Mouse (Mus musculus): ENCODE data around the gene Itgb8. TPM values are rescaled to one million over a fixed set of nuclear protein-coding genes. Genes with fewer than 3 reads are reported as not detected.

Itgb8 gene
- polyA plus RNA-seq (2014; fragmentation: Nextera tagmentation; extraction: Ambion mirVana), result 7.8 and 8.4 TPM in 2 replicates

DNA sequence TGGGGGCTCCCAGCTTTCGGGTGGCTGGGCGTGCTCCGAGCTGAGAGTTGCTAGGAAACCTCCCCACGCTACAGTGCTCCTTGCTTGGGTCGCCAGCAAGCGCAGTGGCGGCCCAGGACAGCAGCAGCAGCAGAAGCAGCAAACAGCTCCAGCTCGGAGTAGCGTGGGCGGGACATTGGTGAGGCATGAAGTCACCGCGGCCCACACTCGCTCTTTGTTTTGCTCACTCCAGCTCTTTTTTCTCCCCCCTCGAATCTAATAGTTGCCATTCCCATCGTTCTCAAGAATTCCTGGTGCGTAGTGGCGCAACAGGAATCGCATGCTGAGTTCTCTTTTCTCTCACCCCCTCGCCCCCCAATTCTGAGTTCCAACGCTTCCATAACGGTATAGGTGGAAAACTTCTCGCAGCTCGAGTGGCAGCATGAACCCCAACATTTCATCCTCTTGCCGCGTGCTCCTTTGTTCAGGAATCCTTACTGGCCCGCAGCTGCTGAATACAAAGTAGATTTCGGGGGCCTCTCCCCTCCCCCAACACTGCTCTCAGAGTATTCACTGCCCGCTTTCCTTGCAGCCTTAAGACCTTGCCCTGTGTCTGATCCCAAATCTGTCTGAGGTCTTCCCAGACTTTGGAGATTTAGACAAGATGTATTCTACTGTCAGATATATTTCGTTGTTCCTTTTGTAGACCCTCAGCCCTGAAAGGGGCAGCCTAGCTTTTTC, at the start of gene Itgb8:
Gene Itgb8 (minus strand): TSS at position 107 of the 720 bp plus-strand sequence.
- no peaks in the 10 kb centered on the region for H3K27me3 ChIP-seq (ENCODE audit: control insufficient read depth, insufficient read depth, low read length)
- under 1% methylated on average over 29 of the region's 29 CpGs for WGBS
- H3K27ac ChIP-seq (replicated peaks; ENCODE audit: low read depth, low read length), result peak within 1 kb of the TSS; percentile 95
- H3K36me3 ChIP-seq (replicated peaks; ENCODE audit: control insufficient read depth, insufficient read depth, low read depth, low read length), result no peaks in the 10 kb centered on the region
- no peaks in the 10 kb centered on the region for H3K4me1 ChIP-seq (ENCODE audit: control insufficient read depth, insufficient read depth, low read length)
- peak within 1 kb of the TSS; percentile 90 for H3K4me2 ChIP-seq (ENCODE audit: low read depth, low read length)
- peak within 1 kb of the TSS; percentile 84 for H3K9ac ChIP-seq (replicated peaks; ENCODE audit: low read length)
- no peaks in the 10 kb centered on the region for H3K9me3 ChIP-seq (replicated peaks; ENCODE audit: control insufficient read depth, low read length)
- ATAC-seq (replicated peaks; ENCODE audit: insufficient number of reproducible peaks, low FRiP score, low TSS enrichment, low read depth) (peak; percentile 93), DNase-seq (ENCODE audit: low spot score) (peak; percentile 88)
- peak within 1 kb of the TSS; percentile 50 for H3K4me3 ChIP-seq (ENCODE audit: low read depth, low read length)

DNA sequence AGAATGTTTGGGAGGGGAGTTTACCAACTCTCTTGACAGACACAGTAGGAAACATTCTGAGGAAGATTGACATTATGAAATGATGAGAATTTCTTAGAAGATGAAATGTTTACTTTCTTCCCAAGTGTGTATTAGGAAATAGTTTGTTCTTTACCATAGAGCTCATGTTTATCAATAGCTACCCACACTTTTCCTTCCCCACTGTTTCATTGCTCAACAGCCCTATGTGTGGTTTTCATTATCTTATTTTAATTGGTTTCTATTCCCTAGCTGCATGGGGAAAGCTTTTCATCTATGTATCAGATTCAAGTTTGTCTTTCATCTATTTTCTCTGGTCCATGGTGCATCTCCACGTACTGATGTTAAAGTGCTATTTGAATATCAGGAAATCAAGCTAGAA, 37.7 kb upstream of the Itgb8 start:
- Histone ChIP-seq H3K4me1 (ENCODE audit: control insufficient read depth, insufficient read depth, low read length) (no peaks in the 10 kb centered on the region; the same call in 1 of the 2 replicates), H3K4me2 (ENCODE audit: low read depth, low read length) (no peak overlapping the region), H3K27ac (replicated peaks; ENCODE audit: low read depth, low read length) (no peak overlapping the region), H3K36me3 (replicated peaks; ENCODE audit: control insufficient read depth, insufficient read depth, low read depth, low read length) (no peaks in the 10 kb centered on the region), H3K4me3 (ENCODE audit: low read depth, low read length) (no peak overlapping the region), H3K9me3 (replicated peaks; ENCODE audit: control insufficient read depth, low read length) (no peaks in the 10 kb centered on the region), H3K9ac (replicated peaks; ENCODE audit: low read length) (no peak overlapping the region), H3K27me3 (ENCODE audit: control insufficient read depth, insufficient read depth, low read length) (no peaks in the 10 kb centered on the region)
- ATAC-seq (replicated peaks; ENCODE audit: insufficient number of reproducible peaks, low FRiP score, low TSS enrichment, low read depth) (no peak), DNase-seq (ENCODE audit: low spot score) (no peak)
- 73% methylated on average over 1 of the region's 1 CpGs for WGBS

DNA sequence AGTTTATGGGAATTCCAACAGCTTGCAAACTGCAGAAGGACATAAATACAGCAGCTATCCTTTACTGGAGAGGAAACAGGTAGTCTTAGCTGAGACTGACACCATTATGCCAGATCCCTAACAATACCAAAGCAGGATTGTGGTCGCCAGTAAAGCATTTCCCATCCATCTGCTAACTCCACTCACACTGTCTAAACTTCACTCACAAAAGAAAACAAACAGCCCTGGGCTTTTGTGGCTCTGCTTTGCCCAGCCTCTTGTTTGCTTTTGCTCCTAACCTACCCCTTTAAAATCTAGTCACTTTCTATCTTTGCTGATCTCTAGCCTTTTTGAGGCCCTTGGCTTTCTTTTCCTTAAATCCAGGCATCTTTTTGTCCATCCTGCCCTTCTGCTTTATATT, 35.0 kb upstream of the Itgb8 start:
- WGBS, result 28% methylated on average over 1 of the region's 1 CpGs
- Histone ChIP-seq H3K4me1 (ENCODE audit: control insufficient read depth, insufficient read depth, low read length) (no peaks in the 10 kb centered on the region; the same call in 1 of the 2 replicates), H3K36me3 (replicated peaks; ENCODE audit: control insufficient read depth, insufficient read depth, low read depth, low read length) (no peaks in the 10 kb centered on the region), H3K4me2 (ENCODE audit: low read depth, low read length) (no peak overlapping the region), H3K4me3 (ENCODE audit: low read depth, low read length) (no peak overlapping the region), H3K27me3 (ENCODE audit: control insufficient read depth, insufficient read depth, low read length) (no peaks in the 10 kb centered on the region), H3K9ac (replicated peaks; ENCODE audit: low read length) (no peak overlapping the region), H3K27ac (replicated peaks; ENCODE audit: low read depth, low read length) (no peak overlapping the region), H3K9me3 (replicated peaks; ENCODE audit: control insufficient read depth, low read length) (no peaks in the 10 kb centered on the region)
- DNase-seq (ENCODE audit: low spot score), result peak; percentile 3
- ATAC-seq (replicated peaks; ENCODE audit: insufficient number of reproducible peaks, low FRiP score, low TSS enrichment, low read depth), result no peak

- WGBS, result 74% methylated on average over 1 of the region's 1 CpGs
- H3K27me3 ChIP-seq (ENCODE audit: control insufficient read depth, insufficient read depth, low read length), result no peaks in the 10 kb centered on the region
- no peaks in the 10 kb centered on the region for H3K36me3 ChIP-seq (replicated peaks; ENCODE audit: control insufficient read depth, insufficient read depth, low read depth, low read length)
- no peak overlapping the region for H3K9ac ChIP-seq (replicated peaks; ENCODE audit: low read length)
- H3K27ac ChIP-seq (replicated peaks; ENCODE audit: low read depth, low read length), result no peak overlapping the region
- H3K4me3 ChIP-seq (ENCODE audit: low read depth, low read length), result no peak overlapping the region
- H3K9me3 ChIP-seq (replicated peaks; ENCODE audit: control insufficient read depth, low read length), result no peaks in the 10 kb centered on the region
- ATAC-seq (replicated peaks; ENCODE audit: insufficient number of reproducible peaks, low FRiP score, low TSS enrichment, low read depth), result no peak
- no peak for DNase-seq (ENCODE audit: low spot score)
- no peak overlapping the region for H3K4me2 ChIP-seq (ENCODE audit: low read depth, low read length)
- H3K4me1 ChIP-seq (ENCODE audit: control insufficient read depth, insufficient read depth, low read length), result no peaks in the 10 kb centered on the region; the same call in 1 of the 2 replicates
Measured at GRCm38 (mm10) chr12:119271964-119272363, 33.4 kb upstream of the Itgb8 start.

DNA sequence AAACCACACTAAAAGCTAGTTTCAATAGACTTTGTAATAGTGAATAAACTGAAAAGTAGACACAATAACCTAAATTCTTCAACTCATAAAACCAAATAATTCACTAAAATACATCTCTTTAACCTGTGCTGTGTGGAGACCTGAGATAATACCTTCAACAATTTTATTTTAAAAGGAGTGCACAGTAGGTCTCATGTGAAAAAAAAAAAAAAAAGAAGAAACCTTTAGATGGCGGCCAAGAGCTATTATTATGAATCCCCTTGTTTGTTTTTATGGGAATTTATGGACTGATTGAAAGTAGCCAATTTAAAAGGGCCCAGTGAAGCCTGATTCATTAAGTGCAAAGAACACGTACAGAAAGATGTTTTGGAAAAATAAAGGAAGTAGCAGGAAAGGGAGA, 31.4 kb upstream of the Itgb8 start:
- ATAC-seq (replicated peaks; ENCODE audit: insufficient number of reproducible peaks, low FRiP score, low TSS enrichment, low read depth) (no peak), DNase-seq (ENCODE audit: low spot score) (no peak)
- Histone ChIP-seq H3K4me3 (ENCODE audit: low read depth, low read length) (no peak overlapping the region), H3K27ac (replicated peaks; ENCODE audit: low read depth, low read length) (no peak overlapping the region), H3K4me1 (ENCODE audit: control insufficient read depth, insufficient read depth, low read length) (no peaks in the 10 kb centered on the region; the same call in 1 of the 2 replicates), H3K36me3 (replicated peaks; ENCODE audit: control insufficient read depth, insufficient read depth, low read depth, low read length) (no peaks in the 10 kb centered on the region), H3K9me3 (replicated peaks; ENCODE audit: control insufficient read depth, low read length) (no peaks in the 10 kb centered on the region), H3K9ac (replicated peaks; ENCODE audit: low read length) (no peak overlapping the region), H3K27me3 (ENCODE audit: control insufficient read depth, insufficient read depth, low read length) (no peaks in the 10 kb centered on the region), H3K4me2 (ENCODE audit: low read depth, low read length) (no peak overlapping the region)
- 80% methylated on average over 2 of the region's 2 CpGs for WGBS

GRCm38 (mm10) chr12:119268723-119269122, 30.1 kb upstream of the Itgb8 start:
- no peak overlapping the region for H3K27ac ChIP-seq (replicated peaks; ENCODE audit: low read depth, low read length)
- WGBS, result 63% methylated on average over 1 of the region's 1 CpGs
- H3K36me3 ChIP-seq (replicated peaks; ENCODE audit: control insufficient read depth, insufficient read depth, low read depth, low read length), result no peaks in the 10 kb centered on the region
- no peaks in the 10 kb centered on the region for H3K27me3 ChIP-seq (ENCODE audit: control insufficient read depth, insufficient read depth, low read length)
- H3K9ac ChIP-seq (replicated peaks; ENCODE audit: low read length), result no peak overlapping the region
- no peaks in the 10 kb centered on the region for H3K9me3 ChIP-seq (replicated peaks; ENCODE audit: control insufficient read depth, low read length)
- DNase-seq (ENCODE audit: low spot score) (no peak), ATAC-seq (replicated peaks; ENCODE audit: insufficient number of reproducible peaks, low FRiP score, low TSS enrichment, low read depth) (no peak)
- H3K4me1 ChIP-seq (ENCODE audit: control insufficient read depth, insufficient read depth, low read length), result no peaks in the 10 kb centered on the region; the same call in 1 of the 2 replicates
- no peak overlapping the region for H3K4me3 ChIP-seq (ENCODE audit: low read depth, low read length)
- H3K4me2 ChIP-seq (ENCODE audit: low read depth, low read length), result no peak overlapping the region

GRCm38 (mm10) chr12:119264506-119264905, 25.9 kb upstream of the Itgb8 start:
- 95% methylated on average over 3 of the region's 3 CpGs for WGBS
- no peak overlapping the region for H3K9ac ChIP-seq (replicated peaks; ENCODE audit: low read length)
- no peaks in the 10 kb centered on the region for H3K36me3 ChIP-seq (replicated peaks; ENCODE audit: control insufficient read depth, insufficient read depth, low read depth, low read length)
- DNase-seq (ENCODE audit: low spot score), result no peak
- ATAC-seq (replicated peaks; ENCODE audit: insufficient number of reproducible peaks, low FRiP score, low TSS enrichment, low read depth), result no peak
- no peaks in the 10 kb centered on the region for H3K27me3 ChIP-seq (ENCODE audit: control insufficient read depth, insufficient read depth, low read length)
- no peak overlapping the region for H3K27ac ChIP-seq (replicated peaks; ENCODE audit: low read depth, low read length)
- H3K4me2 ChIP-seq (ENCODE audit: low read depth, low read length), result no peak overlapping the region
- no peak overlapping the region for H3K4me3 ChIP-seq (ENCODE audit: low read depth, low read length)
- H3K9me3 ChIP-seq (replicated peaks; ENCODE audit: control insufficient read depth, low read length), result no peaks in the 10 kb centered on the region
- no peaks in the 10 kb centered on the region for H3K4me1 ChIP-seq (ENCODE audit: control insufficient read depth, insufficient read depth, low read length)

DNA sequence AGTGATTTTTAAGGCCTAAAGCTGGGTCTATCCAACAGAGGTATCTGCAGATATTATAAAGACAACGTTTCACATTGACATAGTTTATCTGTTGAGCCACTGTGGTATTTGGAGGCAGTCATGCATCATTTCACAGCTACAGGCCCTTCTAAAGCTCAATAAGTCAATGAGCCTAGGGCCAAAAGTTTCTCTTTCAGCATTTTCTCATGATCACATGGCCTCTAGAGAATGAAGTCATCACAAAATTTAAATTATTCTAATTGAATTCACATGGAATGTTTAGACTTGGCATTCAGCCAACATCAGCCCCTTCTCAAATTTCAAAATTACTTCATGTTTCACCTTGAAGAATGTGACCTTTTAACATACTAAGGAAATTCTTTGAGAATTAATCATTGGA, 10.0 kb upstream of the Itgb8 start:
- Histone ChIP-seq H3K27me3 (ENCODE audit: control insufficient read depth, insufficient read depth, low read length) (no peaks in the 10 kb centered on the region), H3K9ac (replicated peaks; ENCODE audit: low read length) (no peak overlapping the region), H3K27ac (replicated peaks; ENCODE audit: low read depth, low read length) (no peak overlapping the region), H3K9me3 (replicated peaks; ENCODE audit: control insufficient read depth, low read length) (no peaks in the 10 kb centered on the region), H3K36me3 (replicated peaks; ENCODE audit: control insufficient read depth, insufficient read depth, low read depth, low read length) (no peaks in the 10 kb centered on the region), H3K4me3 (ENCODE audit: low read depth, low read length) (no peak overlapping the region), H3K4me2 (ENCODE audit: low read depth, low read length) (no peak overlapping the region), H3K4me1 (ENCODE audit: control insufficient read depth, insufficient read depth, low read length) (no peaks in the 10 kb centered on the region)
- DNase-seq (ENCODE audit: low spot score) (peak; percentile 85), ATAC-seq (replicated peaks; ENCODE audit: insufficient number of reproducible peaks, low FRiP score, low TSS enrichment, low read depth) (no peak)
- 9% methylated on average over 1 of the region's 1 CpGs for whole genome bisulfite sequencing

Measured in embryonic facial prominence, embryonic 11.5 days (tissue).